Mouse (Mus musculus) heart, postnatal 0 days (tissue): ENCODE measurements around the gene Ctdsp2.
A peak's percentile ranks its signal among the peaks of the same experiment; 100 is the strongest.

Experiments
- CTCF ChIP-seq: IDR thresholded peaks from 2 replicates; pipeline ENCODE4 v1.5.1; 2016; ENCODE audit warnings: antibody characterized with exemption, control low read depth, low read depth
- EP300 ChIP-seq: IDR thresholded peaks from 2 replicates; pipeline ENCODE4 v1.6.1; 2016; ENCODE audit warnings: antibody characterized with exemption, low read depth

- TF ChIP-seq CTCF = peak; percentile 42
- TF ChIP-seq EP300 = no peak
Observed at GRCm38 (mm10) chr10:127016488-127016887, 38.0 kb downstream of the Ctdsp2 start.
